Mouse (Mus musculus): ENCODE measurements around the gene Lgals3.

GRCm38 (mm10) chr14:47395007-47395406, 27.5 kb downstream of the Lgals3 start:
- TF ChIP-seq CTCF (IDR thresholded peaks at IDR 0.05; ENCODE audit: borderline replicate concordance, insufficient read depth, low read length) (no peak), POLR2A (IDR thresholded peaks at IDR 0.05; ENCODE audit: low read depth, low read length) (no peak)

Measured in embryonic fibroblast, embryonic 13.5 days (primary cell).